Mouse (Mus musculus) yolk sac, embryonic 10.5 days (tissue): ENCODE data around the gene Cotl1.
A peak's percentile ranks its signal among the peaks of the same experiment; 100 is the strongest.
"Not testable (repeated sequence)": the region's sequence is repeated elsewhere in the genome, so short reads cannot be mapped to it uniquely, and the experiment has no call there.

Experiments used
- DNase-seq: peaks from one replicate; pipeline ENCODE4 v3.0.0-alpha.2; 2017; ENCODE audit warnings: low spot score

Gene Cotl1

GRCm38 (mm10) chr8:119840275-119840808, at the start of gene Cotl1:
Gene Cotl1, minus strand, starts transcription at chr8:119840544.
- peak; percentile 95 for DNase-seq

GRCm38 (mm10) chr8:119888012-119888411, 47.7 kb upstream of the Cotl1 start:
- DNase-seq: no peak

DNA sequence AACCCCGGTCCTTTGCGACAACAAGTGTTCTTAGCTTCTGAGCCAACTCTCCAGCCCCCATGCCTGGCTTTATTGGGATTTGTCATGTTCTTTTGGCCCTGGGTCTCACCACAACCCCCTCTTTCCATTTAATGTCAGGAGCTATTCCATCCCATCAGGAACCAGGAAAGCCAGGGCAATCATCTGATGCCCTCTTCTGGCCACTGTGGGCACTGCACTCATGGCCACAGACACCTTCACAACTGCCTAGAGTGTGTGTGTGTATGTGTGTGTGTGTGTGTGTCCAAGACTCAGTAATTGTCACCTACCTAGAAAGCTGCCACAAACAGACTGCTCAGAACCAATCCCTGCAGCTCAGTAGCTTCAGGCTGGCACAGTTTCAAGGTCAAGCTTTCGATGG, 46.8 kb upstream of the Cotl1 start:
- DNase-seq: no peak

GRCm38 (mm10) chr8:119885612-119886011, 45.3 kb upstream of the Cotl1 start:
- peak; percentile 82 for DNase-seq

DNA sequence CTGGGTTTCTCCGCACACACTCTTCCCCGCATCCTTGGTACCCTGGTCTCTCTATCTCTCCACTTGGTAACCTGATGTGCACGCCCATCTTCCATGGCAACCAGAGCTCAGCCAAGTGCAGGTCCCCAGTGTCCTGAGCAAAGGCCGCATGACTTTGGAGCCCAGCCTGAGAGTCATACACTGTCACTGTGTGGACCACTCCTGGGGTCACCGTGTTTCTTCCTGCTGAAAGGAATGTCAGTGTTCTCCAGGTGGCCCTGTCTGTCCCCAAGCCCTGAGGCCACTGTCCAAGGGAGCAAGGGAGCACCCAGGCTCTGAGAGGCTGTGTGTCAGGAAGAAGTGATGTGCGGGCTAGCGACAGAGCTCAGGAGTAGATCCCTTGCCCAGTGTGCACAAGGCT, 42.9 kb upstream of the Cotl1 start:
- no peak for DNase-seq

- no peak for DNase-seq
Measured at GRCm38 (mm10) chr8:119881917-119882316, 41.6 kb upstream of the Cotl1 start.

GRCm38 (mm10) chr8:119881301-119881700, 41.0 kb upstream of the Cotl1 start:
- no peak for DNase-seq

- no peak for DNase-seq
Measured at GRCm38 (mm10) chr8:119873181-119873580, 32.8 kb upstream of the Cotl1 start.

GRCm38 (mm10) chr8:119869616-119870015, 29.3 kb upstream of the Cotl1 start:
- no peak for DNase-seq

DNA sequence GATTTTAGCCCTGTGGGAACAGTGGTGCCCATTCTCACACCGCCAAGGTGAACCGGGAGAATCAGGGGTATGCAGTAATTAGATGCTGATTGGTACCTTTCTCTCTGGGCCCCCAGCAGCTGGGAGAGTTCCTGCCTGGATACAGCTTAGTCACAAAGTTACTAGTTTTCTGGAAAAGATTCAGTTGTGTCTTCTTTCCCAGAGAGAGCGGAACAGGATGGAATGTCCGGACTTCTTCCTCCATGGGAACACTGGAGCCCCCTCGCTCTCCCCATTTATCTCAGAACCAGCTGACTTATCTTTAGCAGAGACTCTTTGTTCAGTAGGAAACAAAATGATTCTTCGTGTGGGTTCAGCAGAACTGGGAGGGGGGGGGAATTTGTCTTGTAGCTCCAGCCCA, 22.4 kb upstream of the Cotl1 start:
- peak; percentile 29 for DNase-seq

DNA sequence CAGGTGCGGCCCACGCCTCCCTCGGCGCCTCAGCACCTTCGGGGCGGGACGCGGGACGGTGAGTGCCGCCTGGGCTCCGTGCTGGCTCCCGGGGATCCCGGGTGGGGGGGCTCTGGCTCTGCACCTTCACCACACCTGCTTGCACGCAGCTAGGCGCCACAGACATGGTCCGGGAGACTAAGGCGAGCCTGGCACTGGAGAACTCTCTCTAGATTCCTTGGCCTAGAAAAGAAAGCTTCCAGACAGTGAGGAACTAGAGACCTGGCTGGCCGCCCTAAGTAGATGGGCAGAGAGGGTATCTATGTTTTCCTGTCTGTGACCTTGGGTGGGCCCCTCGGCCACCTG, 22.0 kb upstream of the Cotl1 start:
- no peak for DNase-seq

GRCm38 (mm10) chr8:119861706-119862389, 21.5 kb upstream of the Cotl1 start, which contains the start of gene Klhl36:
Gene Klhl36, plus strand, starts transcription at chr8:119862266.
- peak; percentile 99 for DNase-seq

- no peak for DNase-seq
Measured at GRCm38 (mm10) chr8:119857767-119858166, 17.4 kb upstream of the Cotl1 start.

GRCm38 (mm10) chr8:119855656-119856055, 15.3 kb upstream of the Cotl1 start:
- no peak for DNase-seq

DNA sequence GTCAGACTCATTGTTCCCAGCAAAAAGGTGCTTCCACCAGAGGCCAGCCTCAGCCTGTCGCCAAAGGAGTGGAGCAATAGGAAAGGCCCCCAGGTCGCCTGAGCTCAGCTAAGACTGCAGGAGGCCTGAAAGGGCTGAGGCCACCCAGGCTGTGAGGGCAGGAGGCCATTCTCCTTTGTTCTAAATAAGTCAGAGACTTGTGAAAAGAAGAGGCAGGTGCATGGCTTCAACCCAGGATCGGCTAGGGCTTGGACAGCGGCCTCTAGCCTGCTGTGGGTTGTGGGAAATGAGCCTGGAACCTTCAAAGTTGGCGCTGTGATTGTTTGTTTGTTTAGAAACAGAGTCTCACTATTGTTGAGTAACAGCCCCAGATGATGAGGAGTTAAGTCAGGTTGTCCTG, 13.7 kb upstream of the Cotl1 start:
- DNase-seq: no peak

- no peak for DNase-seq
Measured at GRCm38 (mm10) chr8:119853521-119853920, 13.2 kb upstream of the Cotl1 start.

DNA sequence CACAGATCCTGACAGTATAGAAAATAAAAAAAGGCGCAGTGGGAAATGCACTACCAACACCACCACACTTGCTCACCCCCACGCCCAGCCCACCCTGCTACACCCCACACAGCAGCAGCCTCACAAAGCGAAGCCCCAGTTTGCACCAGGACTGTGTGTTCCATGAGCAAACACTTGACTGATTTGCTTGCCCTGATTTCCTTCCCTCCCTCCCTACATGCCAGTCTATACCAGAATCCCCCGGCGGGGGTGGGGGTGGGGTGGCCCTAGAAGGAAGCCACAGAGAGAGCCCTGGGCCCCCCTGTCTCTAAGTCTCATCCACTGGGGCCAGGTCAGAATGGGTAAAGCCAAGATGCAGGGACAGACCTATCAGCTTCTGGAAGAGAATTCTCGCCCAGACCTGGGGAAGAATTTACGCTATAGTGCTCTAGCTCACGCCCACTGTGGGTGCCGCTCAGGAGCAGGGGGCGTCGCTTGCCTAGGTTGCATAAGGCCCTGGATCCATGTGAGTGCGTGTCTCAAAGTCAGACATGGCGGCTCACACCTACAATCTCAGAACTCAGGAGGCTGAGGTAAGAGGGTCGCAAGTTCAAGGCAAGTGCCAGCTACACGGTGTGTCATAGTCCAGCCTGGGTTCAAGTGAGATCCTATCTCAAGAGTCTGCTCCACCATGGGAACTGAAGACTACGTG, 7.0 kb upstream of the Cotl1 start:
- no peak for DNase-seq

- not testable (repeated sequence) for DNase-seq
Measured at GRCm38 (mm10) chr8:119845741-119846140, 5.4 kb upstream of the Cotl1 start.

- no peak for DNase-seq
Measured at GRCm38 (mm10) chr8:119844577-119844976, 4.2 kb upstream of the Cotl1 start.

DNA sequence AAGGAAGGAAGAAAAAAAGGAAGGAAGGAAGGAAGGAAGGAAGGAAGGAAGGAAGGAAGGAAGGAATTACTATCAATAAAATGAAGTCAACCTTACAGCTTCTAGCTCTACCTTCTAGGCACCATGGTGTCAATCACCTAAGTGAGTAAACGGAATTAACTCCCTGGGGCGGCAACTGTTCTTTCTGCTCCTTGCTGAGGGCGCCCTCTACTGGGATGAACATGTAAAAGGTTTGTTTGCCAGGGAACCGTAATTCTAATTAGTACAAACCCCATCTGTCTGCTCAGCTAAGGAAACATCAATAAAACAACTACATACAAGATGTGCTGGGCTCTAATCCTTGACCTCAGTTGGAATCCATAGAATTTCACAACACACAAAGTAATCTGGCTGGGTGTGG, 3.1 kb upstream of the Cotl1 start:
- DNase-seq: peak; percentile 74

DNA sequence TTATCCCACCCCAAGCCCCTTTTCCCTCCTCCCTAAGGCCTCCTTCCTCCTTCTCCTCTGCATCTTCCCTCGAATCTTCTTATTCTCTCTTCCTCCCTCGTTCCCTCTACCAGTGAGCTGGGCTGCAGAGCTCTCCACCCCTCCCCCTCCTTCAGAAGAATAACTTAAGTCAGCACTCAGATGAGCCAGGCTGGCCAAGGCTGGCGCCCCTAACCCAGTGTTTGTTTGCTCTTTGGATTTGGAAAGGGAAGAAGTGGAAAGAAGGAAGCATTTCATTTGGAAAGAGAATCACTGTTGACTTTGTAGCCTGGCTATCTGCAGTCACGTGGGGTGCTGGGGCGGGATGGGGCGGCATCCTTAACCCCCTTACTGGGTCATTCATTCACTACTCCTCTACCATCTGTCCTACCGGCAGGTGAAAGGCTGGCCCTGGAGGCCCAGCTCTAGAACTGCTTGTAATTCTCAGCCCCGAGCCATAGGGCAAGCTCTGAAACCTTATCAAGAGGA, 614 bp upstream of the Cotl1 start:
- peak; percentile 92 for DNase-seq

GRCm38 (mm10) chr8:119839419-119840021, 824 bp downstream of the Cotl1 start:
- DNase-seq: peak; percentile 77

GRCm38 (mm10) chr8:119838983-119839340, 1.4 kb downstream of the Cotl1 start:
- no peak for DNase-seq
